Mouse (Mus musculus) adipocyte (in vitro differentiated cells): ENCODE data around the gene Vwa2.

Experiments
- DNase-seq: peaks from one replicate; pipeline ENCODE4 v3.0.0-alpha.2; 2016; ENCODE audit warnings: low spot score

The Vwa2 gene

DNA sequence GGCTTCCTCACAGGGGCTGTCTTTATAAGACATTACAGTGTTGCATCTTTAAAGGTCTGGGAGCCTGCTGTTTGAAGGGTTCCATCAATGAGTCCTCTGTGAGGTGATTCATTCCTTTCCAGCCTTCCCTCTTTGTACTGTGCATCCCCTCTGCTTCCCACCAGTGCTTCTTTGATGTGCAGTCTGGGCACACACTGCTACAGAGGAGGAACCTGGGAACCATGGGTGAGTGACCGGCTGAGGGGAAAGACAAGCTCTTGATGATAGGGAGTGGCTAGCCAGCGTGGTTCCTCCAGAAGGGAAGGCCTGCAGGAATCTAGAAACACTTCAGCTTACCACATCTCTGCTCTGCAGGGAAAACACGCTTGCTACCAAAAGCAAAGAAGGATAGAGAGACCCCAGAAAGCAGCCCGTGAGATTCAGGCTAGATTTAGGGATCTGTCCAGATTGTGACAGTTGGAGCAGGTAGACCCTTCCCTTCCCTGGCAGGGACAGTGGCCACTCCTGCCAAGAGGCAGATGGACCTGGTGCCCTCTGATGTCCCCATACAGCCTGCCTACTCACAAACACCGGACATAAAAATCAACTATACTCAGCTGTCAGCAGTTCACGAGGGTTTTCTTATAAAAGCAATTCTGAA is 74.0 kb downstream of the Vwa2 start:
- no peak for DNase-seq

GRCm38 (mm10) chr19:56949868-56950267 is 75.8 kb downstream of the Vwa2 start:
- DNase-seq = no peak

DNA sequence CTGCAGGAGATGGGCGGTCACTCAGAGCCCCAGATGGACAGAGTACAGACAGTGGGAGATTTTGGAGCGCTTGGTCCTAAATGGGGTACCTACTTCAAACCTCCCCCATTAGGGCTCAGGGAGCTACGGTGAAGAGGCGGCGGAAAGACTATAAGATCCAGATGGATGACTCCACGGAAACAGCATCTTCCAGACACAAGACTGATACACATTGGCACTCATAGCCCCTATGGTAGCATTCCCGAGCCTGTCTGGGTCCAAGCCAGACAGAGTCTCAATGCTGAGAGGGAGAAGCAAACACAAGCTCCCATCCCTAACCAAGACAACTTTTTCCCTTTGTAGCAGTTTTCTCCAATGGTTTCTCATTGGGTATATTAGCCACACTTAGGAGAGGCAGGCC is 76.8 kb downstream of the Vwa2 start:
- no peak for DNase-seq

GRCm38 (mm10) chr19:56953856-56954255 is 79.8 kb downstream of the Vwa2 start:
- peak; percentile 91 for DNase-seq

DNA sequence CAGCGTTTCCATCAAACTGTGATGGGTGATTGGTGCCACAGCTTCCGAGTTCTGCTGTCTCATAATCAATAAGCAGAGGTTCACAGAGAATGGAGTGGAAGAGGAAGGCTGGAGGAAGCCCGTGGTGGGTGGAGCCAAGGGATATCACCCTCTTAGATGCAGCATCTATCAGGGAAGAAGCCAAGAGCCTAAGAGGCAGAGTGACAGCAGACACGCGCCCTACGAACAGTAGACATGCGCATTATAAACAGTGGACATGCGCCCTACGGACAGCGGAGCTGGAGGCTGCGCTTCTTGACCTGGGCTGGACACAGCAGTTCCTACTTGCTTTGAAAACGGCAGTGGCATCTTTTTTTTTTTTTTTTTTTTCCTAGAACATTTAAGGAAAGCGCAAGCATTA is 80.8 kb downstream of the Vwa2 start:
- no peak for DNase-seq

- DNase-seq = no peak
Observed at GRCm38 (mm10) chr19:56955568-56956513, 81.8 kb downstream of the Vwa2 start.

DNA sequence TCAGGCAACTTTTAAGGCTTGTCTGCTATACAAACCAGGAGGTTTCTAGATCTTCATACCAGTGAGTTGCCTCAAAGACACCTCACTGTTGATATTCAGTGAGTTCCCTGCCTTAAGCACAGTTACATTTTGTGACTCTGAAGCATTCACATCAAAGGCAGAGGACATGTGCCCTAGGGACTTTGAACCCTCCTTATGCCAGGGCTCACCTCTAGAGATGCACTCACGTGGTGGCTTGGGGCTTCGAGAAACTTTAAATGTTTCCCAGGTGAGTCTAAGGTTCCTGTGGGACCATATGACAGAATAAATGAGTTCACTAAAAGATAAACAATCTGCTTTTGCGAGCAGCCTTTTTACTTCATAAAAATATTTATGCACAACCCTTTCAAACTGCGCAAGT is 84.0 kb downstream of the Vwa2 start:
- no peak for DNase-seq

- peak; percentile 68 for DNase-seq
Observed at GRCm38 (mm10) chr19:56958582-56959021, 84.6 kb downstream of the Vwa2 start.

DNA sequence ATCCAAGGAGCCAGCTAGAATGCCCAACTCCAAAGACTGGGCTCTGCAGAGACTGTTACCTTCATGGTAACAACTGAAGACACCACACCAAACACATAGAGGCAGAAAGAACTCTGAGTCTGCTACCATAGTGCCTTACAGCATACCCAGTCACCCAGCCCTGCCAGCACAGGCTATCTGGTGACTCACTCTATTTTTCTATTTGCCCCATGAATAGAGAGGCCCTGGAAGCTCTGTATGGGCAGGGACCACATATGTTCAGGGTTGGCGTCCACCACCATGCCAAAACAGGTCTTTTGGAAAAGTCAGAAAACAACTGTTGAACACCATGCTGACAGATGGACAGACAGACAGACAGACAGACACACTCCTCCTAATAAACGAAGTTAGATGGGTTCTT is 85.0 kb downstream of the Vwa2 start:
- no peak for DNase-seq

GRCm38 (mm10) chr19:56959601-56960000 is 85.6 kb downstream of the Vwa2 start:
- no peak for DNase-seq
